Mouse (Mus musculus) testis, postnatal 14 days (tissue): Measurements from ENCODE around the gene Dctn2.

Source experiments
- DNase-seq: peaks from one replicate; pipeline ENCODE4 v3.0.0; 2021; ENCODE audit warnings: low spot score

Dctn2 gene

DNA sequence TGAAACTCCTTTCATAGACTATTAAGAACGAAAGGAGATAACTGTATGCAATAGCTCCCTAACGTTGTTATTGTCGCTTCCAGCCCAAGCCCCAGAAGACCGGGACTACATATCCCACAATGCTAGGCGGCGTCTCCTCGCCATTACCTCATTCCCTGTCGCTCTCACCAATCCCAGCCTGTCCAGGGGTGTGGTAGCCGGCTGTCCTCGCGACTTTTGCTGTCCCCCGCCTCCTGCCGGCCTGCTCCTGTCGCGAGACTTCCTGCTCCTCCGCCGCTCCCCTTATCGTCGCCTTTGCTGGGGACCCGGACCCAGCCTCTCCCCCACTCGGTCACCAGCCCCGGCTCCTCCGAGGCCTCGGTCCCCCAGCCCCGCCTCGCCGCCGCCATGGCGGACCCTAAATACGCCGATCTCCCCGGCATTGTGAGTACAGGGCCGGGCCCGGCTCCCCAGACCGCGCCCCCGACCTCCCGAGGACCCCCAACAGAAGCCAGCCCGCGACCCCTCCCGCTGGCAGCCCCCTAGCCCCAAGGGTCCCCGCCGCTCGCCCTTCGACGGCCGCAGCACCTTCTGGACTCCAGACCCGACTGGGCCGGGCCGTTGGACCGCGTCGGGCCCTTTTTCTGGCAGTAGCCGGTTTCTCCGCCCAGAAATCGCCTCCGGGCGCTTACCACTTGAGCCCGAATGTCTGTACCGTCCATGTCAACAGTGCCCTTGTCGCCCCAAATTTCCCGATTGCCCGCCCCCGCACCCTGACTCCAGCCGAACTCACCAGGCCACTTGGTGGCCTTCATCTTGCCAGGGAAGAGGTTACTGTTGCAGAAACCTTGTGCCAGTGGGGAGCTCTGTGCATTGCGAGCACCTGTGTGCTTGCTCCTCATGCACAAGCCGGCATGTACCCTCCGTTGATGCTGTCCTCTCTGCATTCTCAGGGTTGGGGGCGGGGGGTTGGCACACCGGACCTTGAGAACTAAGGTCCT is at the start of gene Dctn2:
Dctn2 (plus strand) TSS at position 257 of the 980 bp plus-strand sequence.
- peak; percentile 95 for DNase-seq

DNA sequence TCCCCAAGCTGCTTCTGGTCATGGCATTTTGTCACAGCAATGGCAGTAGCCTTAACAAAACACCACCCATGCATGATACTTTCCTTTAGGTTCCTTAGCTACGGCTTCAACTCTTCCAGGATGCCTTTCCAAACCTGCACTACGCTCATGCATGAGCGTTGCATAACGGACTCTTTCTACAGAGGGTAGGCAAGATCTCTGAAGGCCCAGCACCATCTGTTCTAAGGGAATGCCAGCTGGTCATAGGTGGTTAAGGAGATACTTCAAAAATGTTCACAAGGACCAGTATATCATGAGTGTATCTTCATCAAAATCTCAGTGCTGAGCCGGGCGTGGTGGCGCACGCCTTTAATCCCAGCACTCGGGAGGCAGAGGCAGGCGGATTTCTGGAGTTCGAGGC is 49.7 kb upstream of the Dctn2 start:
- no peak for DNase-seq

DNA sequence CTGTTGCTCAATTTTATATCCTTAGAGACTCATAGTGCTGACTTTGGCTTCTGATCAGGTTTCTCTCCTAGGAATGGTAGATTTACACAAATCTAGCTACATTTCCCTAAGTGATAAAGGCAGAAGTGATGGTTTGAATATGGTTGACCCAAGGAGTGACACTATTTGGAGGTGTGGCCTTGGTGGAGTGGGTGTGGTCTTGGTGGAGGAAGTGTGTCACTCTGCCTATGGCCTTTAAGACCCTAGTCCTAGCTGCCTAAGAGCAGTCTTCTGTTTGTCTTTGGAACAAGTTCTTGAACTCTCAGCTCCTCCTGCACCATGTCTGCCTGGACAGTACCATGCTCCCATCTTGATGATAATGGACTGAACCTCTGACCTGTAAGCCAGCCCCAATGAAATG is 49.0 kb upstream of the Dctn2 start:
- DNase-seq, result no peak

DNA sequence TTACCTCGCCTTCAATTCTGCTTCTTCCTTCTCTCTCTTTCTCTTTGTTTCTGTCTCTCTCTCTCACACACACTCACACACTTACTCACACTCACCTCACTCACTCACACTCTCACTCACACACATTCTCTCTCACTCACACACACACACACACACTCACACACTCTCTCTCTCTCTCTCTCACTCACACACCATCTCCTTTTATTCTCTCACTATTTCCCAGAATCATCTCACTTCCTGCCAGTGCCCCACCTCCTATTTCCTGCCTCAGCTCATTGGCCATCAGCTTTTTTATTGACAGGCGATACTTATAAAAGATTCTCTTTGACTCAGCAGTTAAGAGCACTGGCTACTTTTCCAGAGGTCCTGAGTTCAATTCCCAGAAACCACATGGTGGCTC is 47.8 kb upstream of the Dctn2 start:
- no peak for DNase-seq

DNA sequence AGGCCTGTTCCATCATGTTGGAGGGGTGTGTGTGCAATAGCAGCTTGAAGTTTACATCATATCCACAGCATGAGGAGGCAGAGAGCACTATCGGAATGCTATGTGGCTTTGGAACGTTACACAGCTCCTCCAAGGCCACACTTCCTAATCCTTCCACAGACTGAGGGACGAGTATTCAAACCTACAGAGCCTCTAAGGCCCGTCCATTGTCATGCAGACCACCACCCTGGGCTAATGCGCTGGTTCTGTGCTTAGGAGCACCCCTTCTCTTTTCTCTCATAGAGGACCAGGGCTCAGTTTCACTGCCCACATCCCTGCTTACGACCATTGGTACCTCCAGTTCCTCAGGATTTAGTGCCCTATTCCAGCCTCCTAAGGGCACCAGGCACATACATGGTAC is 41.0 kb upstream of the Dctn2 start:
- no peak for DNase-seq

DNA sequence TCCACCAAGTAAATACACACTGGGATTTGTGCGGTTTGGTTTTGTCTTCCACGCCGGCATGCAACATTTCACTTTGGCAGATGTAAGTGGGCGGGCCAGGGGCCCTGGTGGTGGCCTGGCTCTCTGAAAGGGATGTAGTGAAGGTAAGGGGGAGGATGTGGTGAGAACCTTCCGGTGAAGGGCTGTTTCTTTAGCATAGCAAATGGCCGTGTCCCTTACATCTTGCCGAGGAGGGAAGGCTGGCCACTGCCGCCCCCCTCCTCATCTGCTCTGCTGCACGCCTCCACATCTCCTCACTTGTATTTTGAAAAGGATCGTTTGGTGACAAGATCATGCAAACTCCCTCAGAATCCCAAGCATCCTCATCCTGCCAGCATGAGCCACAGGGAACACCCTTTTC is 40.4 kb upstream of the Dctn2 start:
- no peak for DNase-seq

DNA sequence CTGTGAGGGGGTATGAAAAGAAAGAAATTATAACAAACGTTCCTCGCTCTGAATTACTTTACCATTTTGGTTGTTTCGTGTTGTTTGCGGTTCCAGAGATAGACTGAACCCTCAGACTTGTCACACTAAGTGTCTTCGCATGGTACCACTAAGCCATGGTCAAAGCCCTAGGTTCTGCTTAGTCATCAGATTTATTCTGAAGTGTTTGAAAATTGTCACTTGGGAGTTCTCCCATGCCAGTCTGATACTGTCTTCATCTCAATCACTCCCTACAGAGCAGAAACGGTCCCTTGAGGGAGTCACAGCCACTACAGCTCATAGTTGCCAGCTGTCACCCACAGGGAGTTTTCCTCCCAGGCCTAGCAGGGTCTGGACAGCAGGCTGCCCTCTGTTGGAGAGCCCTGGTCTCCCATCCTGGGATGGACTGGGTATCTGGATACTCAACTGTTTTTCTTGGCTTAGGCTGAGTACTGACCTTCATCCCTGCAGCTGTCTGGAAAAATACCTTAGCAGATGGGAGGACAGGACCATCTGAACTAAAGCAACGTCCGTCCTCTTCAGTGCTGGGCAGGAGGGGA is 39.8 kb upstream of the Dctn2 start:
- DNase-seq, result no peak

DNA sequence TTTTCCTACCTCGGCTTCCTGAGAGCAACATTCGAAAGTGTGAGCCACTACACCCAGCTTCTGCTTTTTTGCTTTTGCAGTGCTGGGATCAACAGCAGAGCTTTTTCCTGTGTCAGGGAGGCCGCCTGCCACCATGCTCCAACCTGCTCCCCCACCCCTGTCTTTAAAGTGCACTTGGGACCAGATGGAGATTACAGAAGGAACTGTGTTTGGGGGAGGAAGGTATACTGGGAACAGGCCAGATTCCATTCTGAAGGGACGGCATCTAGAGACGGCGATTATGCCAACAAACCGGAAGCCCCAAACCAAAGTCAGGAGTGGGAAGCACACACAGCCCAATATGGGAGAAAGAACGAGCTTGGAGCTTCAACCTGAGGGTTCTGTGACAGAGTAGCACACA is 39.0 kb upstream of the Dctn2 start:
- no peak for DNase-seq

DNA sequence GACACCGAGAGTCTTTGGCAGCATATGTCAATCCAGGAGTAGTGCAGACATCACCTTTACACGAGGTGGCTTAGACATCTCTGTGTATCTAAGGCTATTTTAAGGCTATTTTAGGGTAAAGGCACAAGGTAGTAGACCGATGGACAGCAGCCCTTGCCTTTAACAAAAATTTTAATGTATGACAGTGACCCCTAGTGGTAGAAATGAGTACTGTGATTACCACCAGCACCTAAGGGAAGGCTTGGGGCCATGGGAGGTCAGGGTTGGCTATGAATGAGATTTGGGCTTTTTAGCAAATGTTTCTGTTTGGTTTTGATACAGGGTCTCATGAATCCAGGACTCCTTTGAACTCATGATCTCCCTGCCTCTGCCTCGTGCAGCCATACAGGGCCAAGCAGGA is 37.3 kb upstream of the Dctn2 start:
- peak; percentile 50 for DNase-seq

DNA sequence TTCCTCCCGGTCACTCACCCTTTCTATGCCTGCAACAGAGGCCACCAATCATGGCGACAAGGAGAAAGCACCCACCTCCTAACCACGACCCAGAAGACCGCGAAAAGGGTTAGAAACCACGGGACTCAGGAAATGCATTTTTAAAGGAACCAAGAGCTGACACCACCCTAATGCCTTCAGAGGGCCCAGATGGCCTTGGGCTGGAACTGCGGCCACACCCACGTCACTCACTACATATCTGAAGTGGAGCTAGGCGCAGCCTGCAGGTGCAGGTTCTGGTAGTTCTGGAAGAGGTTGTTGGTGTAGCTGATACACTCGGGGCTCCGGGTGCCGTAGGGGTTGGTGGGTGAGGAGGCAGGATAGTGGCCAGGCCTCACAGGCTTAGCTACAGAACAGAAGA is 35.5 kb upstream of the Dctn2 start:
- DNase-seq, result no peak

DNA sequence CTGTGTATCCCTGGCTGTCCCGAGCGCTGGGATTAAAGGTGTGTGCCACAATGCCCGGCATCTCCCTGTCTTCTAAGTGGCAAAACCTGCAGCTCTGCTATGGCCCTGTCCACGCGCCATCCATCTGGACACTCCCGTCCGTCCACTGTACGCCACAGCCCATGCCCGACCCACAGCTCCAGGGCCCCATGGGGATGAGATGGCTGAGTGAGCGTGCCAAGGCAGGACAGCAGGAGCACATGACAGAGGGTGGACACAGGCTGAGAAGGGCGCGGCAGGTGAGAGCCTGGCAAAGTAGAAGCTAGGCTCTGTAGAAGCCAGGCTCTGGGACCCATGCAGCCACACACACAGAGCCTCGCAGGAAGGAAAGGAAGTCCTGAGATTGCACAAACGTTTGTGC is 34.4 kb upstream of the Dctn2 start:
- DNase-seq, result no peak

DNA sequence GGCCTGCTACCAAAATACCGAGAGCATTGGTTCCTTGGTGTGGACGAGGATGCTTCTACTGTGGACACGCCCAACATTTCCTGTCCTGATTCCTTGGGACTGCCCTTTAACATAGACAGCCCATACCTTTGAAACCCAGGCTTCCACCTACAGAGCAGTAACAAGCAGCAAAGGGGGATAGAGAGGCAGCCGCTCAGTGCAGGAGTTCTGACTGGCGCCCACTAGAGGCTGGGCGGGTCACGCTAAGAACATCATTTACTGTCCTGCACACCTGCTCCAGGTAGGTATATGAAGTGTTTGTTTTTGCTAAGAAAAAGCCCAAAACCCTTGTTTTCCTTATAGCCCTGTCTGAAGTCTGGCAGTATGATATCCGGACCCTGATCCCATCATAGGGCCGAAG is 33.0 kb upstream of the Dctn2 start:
- DNase-seq, result no peak

DNA sequence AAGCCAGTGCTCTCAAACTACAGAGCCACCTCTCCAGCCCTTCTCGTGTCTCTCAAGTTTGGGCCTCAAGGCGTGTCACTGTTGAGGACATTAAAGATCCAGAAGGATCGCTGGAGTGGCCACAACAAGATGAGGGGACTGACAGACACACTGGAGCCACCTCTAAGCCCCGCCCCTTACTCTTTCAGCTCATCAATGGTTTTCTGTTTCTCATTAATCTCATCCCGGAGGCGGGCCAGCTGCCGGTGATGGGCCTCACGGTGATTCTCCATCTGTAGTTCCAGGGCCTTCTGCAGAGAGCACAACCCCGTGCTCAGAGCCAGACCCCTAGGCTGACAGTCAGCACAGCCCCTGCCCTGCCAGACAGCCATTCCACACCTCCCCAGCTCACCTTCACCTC is 29.6 kb upstream of the Dctn2 start:
- no peak for DNase-seq

DNA sequence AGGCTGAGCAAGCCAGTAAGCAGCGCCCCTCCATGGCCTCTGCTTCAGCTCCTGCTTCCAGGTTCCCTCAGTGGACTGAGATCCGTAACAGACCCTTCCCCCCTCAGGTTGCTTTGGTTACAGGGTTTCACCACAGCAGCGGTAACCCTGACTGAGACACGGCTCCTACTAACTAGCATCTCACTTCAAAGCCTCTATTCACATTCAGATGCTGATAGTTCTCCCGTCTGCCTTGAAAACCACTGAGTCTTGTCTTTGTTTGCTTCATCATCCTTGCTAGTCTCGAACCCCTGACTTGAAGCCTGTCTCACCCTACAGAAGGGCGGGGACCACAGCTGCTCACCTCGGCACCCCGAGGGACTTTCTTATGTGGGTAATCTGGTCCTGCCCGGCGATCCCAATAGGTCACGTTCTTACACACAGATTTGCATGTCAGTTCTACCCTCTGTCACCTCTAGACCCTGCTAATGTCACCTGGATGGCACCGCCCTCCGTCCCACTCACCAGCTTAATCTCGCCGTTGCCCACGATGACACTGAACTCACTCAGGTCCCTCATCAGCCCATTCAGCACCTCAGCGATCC is 27.8 kb upstream of the Dctn2 start:
- DNase-seq, result no peak

DNA sequence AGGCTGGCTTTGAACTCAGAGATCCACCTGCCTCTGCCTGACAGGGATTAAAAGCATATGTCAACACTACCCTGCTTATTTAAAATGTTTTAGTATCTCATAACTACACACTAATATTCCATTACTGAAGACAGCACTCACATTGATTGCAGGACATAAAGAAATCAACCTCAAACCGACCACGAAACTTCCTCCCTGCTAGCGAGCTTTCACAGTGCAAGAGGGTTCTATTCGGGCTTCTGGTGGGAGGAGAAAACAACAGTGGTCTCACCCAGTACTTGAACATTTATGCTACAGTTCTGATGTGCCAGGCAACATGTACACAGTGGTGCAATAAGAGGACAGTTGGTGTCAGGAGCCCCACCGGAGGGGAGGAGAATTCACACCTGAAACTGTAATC is 15.4 kb upstream of the Dctn2 start:
- DNase-seq, result no peak

DNA sequence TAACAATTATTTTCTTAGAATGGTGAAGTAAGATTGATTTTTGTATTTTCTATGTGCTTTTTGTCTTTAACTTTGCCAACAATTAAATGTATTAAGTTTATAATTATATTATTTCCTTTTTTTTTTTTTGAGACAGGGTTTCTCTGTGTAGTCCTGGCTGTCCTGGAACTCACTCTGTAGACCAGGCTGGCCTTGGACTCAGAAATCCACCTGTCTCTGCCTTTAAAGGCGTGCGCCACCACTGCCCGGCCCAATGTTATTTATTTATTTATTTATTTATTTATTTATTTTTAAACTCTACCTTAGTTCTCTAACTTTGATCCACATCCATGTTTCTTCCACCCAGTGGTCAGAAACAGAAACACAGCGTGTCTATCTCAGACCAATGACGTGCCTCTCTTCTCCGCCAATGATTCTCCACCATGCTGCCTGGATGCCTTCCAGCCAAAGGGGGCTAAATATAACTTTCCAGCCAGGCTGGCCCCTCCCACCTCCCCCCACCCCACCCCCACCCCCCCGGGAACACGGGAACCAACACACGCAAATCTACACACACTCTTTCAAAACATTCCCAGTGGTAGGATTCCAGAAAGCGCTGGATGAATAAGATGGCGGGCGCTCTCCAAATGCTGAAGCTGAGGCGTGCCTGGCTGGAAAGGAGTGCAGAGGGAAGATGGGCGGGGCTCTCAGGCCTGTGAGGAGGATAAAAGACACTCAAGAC is 10.4 kb upstream of the Dctn2 start:
- peak; percentile 47 for DNase-seq

DNA sequence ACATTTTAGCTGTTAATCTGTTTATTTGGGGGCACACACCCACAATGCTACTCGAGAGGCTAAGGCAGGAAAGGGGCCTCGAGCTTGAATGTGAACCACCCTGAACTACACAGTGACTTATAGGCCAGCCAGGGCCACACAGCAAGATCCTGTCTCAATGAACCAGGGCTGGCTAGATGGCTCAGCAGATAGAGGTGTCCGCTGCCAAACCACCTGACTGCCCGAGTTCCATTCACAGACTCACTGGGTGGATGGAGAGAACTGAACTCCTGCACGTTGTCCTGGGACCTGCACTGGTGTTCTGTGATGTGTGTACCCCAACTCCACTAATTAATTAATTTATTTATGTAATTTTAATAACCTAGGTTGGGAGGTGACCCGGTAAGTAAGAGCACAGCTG is 8.4 kb upstream of the Dctn2 start:
- no peak for DNase-seq

DNA sequence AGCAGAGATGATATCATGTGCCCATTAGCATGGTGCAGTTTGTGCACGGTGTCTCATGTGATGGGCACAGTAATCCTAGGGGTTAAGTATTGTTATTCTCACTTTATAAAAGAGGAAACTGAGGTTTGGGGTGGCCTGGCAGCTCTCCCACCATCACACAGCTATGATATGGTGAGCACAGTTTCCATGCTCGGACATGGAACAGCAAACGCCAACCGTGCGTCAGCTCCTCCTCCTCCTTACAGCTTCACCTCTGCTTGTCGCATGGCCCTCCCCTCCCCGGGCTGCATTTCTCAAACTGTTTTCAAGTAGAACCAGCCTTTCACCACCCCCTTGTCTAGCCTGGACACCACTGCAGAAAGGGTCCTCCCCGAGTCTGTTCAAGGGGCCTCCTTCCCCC is 7.7 kb upstream of the Dctn2 start:
- no peak for DNase-seq

DNA sequence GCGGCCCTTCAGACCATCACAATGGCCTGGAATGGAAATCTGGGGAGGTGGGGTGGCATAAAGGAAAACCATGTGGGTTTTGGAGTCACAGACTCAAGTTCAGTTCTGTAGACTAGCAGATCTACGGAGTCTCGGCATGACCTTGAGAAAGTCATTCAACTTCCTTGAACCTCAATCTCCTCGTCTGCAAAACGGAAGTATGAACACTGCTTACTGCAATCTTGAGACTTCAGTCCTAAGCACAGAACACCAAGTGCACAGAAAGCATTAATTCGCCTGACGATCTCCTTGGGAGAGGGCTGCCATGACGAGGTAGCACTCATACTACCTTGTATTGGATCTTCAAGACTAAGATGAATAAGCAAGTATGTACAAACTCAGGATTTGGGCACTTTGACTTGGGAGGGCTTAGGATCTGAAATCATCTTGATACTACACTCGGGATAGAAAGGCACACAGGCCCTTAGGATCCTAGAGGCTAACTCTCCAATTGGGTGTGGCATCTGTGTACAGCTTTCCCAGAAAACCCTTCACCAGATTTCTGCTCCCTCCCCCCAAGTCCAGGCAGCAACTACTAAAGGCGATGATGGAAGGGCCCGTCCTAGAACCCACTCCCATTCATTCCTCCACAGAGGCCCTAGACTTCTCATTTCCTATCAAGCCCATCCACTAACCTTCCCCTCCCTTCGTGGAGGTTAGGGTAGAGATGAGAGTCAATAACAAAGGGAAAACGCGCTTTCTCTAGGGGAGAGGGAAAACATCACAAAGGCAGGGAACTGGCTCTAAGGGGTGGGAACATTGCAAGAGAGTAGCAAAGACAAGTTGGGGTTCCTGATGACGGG is 4.2 kb upstream of the Dctn2 start:
- no peak for DNase-seq

DNA sequence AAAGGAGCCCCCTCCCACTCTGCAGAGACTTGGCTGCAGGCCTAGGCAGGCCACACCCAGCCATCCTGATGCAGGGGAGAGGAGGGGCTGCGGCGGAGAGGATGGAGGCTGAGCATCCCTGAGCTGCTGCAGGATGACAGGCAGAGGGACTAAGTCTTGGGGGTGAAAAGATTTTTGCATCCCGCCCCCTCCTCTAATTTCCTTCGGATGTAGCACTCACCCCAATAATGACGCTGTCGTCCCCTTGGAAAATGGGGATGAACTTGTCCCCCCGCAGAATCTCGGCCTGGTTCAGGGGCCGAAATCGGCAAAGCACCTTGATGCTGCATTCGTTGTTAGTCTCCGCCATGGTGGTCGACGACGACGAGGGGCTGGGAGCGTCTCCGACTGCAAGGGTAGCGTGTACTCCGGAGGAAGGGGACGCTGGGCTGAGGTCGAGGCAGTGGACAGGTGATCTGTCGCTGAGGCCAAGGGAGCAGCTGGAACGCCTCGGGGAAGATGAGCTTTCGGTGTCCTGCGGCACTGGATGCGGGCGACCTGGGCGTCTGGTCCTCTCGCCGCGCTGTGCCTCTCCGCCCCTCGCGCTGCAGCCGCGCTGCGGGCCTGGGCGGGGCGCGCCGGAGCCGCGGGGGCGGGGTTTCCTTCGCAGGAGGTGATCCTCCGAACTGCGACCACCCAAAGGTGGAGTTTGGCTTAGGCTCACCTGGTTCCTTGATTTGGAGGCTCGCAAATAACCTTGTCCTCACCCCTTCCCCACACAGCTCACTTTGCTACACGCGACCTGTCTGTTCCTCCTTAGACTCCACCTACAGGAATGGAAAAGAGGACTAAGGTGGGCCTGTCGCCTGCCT is 3.4 kb upstream of the Dctn2 start, which contains the start of gene Kif5a:
Kif5a (minus strand) TSS at position 801 of the 851 bp plus-strand sequence.
- DNase-seq, result peak; percentile 52

DNA sequence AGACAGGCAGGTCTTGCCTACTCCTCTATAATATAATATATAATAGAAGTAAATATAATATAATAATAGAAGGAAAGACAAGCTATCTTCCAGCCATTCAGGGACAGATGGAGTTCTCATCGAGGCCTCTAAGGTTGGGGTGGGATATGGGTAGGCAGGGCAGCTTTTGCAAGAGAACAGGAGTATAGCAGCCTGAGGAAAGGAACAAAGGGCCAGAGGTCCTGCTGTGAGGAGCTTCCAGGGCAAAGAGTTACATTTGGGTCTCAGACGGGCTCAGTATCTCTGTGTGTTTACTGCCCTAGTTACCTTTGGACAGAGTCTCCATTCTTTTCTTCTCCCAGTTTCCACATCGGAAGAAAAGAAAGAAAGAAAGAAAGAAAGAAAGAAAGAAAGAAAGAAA is 2.5 kb upstream of the Dctn2 start:
- no peak for DNase-seq
